Mouse (Mus musculus): ENCODE data around the gene Slc7a8. TPM values are rescaled to one million over a fixed set of nuclear protein-coding genes. Genes with fewer than 3 reads are reported as not detected.
A peak's percentile ranks its signal among the peaks of the same experiment; 100 is the strongest.

The Slc7a8 gene
- total RNA-seq (2012; rRNA removed): 0.36 and 0.48 TPM in 2 replicates

GRCm38 (mm10) chr14:54781610-54782365 lies at the start of gene Slc7a8:
Slc7a8 (minus strand) TSS chr14:54781946.
- peak within 1 kb of the TSS; percentile 53; the same call in 1 of the 2 replicates for H3K9ac ChIP-seq (ENCODE audit: insufficient read depth, low read depth, low read length, poor library complexity, severe bottlenecking)
- no peaks in the 10 kb centered on the region for H3K36me3 ChIP-seq (ENCODE audit: control insufficient read depth, insufficient read depth, low read length, poor library complexity, severe bottlenecking)
- H3K4me1 ChIP-seq (ENCODE audit: control insufficient read depth in 2 of 2, insufficient read depth in 2 of 2, low read length in 2 of 2, poor library complexity in 1 of 2): no peaks in the 10 kb centered on the region; a peak in 1 of 4 replicates
- H3K4me3 ChIP-seq (ENCODE audit: insufficient read depth in 1 of 2, low read depth in 1 of 2, low read length in 2 of 2, poor library complexity in 1 of 2, severe bottlenecking in 1 of 2): peak within 1 kb of the TSS; percentile 71 to 73
- in situ Hi-C loops (cut with MboI; ENCODE audit: low sequenced_read_pairs in 2 of 2, unreplicated experiment in 2 of 2): loop anchor here (5.0 to 10.0 kb wide), 2 partner anchors 64 to 67 kb away; partner anchors contain the start of gene Cebpe (in 1 of the 2)
- H3K27ac ChIP-seq (ENCODE audit: insufficient read depth, low read depth, low read length, poor library complexity, severe bottlenecking): no peak within 1 kb of the TSS
- H3K9me3 ChIP-seq (ENCODE audit: control insufficient read depth, insufficient read depth, low read depth, low read length): no peaks in the 10 kb centered on the region
- TF ChIP-seq ZC3H11A (IDR thresholded peaks at IDR 0.05; ENCODE audit: borderline replicate concordance, low read depth, low read length): no peak
- TF ChIP-seq MAFK (IDR thresholded peaks at IDR 0.05; ENCODE audit: insufficient read depth, low read depth, low read length): no peak
- no peak for TF ChIP-seq CHD2 (IDR thresholded peaks at IDR 0.05; ENCODE audit: low read depth, low read length)
- no peak for DNase-seq (ENCODE audit: low read depth, low spot score)

- H3K9ac ChIP-seq (ENCODE audit: insufficient read depth, low read depth, low read length, poor library complexity, severe bottlenecking): no peak overlapping the region
- DNase-seq (ENCODE audit: low read depth, low spot score): no peak
- H3K4me1 ChIP-seq (ENCODE audit: control insufficient read depth in 2 of 2, insufficient read depth in 2 of 2, low read length in 2 of 2, poor library complexity in 1 of 2): no peaks in the 10 kb centered on the region
- no peaks in the 10 kb centered on the region for H3K9me3 ChIP-seq (ENCODE audit: control insufficient read depth, insufficient read depth, low read depth, low read length)
- TF ChIP-seq ZNF384 (IDR thresholded peaks at IDR 0.05; ENCODE audit: low read depth, low read length) (no peak), HCFC1 (IDR thresholded peaks at IDR 0.05; ENCODE audit: borderline replicate concordance, insufficient read depth, low read length) (no peak), ZC3H11A (IDR thresholded peaks at IDR 0.05; ENCODE audit: borderline replicate concordance, low read depth, low read length) (no peak), CHD2 (IDR thresholded peaks at IDR 0.05; ENCODE audit: low read depth, low read length) (no peak), MAFK (IDR thresholded peaks at IDR 0.05; ENCODE audit: insufficient read depth, low read depth, low read length) (no peak)
- in situ Hi-C loops (cut with MboI; ENCODE audit: low sequenced_read_pairs in 2 of 2, unreplicated experiment in 2 of 2): no loop called here
- no peak overlapping the region for H3K4me3 ChIP-seq (ENCODE audit: insufficient read depth in 1 of 2, low read depth in 1 of 2, low read length in 2 of 2, poor library complexity in 1 of 2, severe bottlenecking in 1 of 2)
- no peak overlapping the region for H3K27ac ChIP-seq (ENCODE audit: insufficient read depth, low read depth, low read length, poor library complexity, severe bottlenecking)
- no peaks in the 10 kb centered on the region for H3K36me3 ChIP-seq (ENCODE audit: control insufficient read depth, insufficient read depth, low read length, poor library complexity, severe bottlenecking)
Observed at GRCm38 (mm10) chr14:54823716-54824115, 42.0 kb upstream of the Slc7a8 start.

GRCm38 (mm10) chr14:54822301-54822700 lies 40.6 kb upstream of the Slc7a8 start:
- in situ Hi-C loops (cut with MboI; ENCODE audit: low sequenced_read_pairs in 2 of 2, unreplicated experiment in 2 of 2): no loop called here
- H3K9ac ChIP-seq (ENCODE audit: insufficient read depth, low read depth, low read length, poor library complexity, severe bottlenecking): no peak overlapping the region
- TF ChIP-seq MAFK (IDR thresholded peaks at IDR 0.05; ENCODE audit: insufficient read depth, low read depth, low read length) (no peak), ZNF384 (IDR thresholded peaks at IDR 0.05; ENCODE audit: low read depth, low read length) (no peak), HCFC1 (IDR thresholded peaks at IDR 0.05; ENCODE audit: borderline replicate concordance, insufficient read depth, low read length) (no peak), ZC3H11A (IDR thresholded peaks at IDR 0.05; ENCODE audit: borderline replicate concordance, low read depth, low read length) (no peak)
- H3K27ac ChIP-seq (ENCODE audit: insufficient read depth, low read depth, low read length, poor library complexity, severe bottlenecking): no peak overlapping the region
- no peaks in the 10 kb centered on the region for H3K4me1 ChIP-seq (ENCODE audit: control insufficient read depth in 2 of 2, insufficient read depth in 2 of 2, low read length in 2 of 2, poor library complexity in 1 of 2)
- DNase-seq (ENCODE audit: low read depth, low spot score): no peak
- H3K36me3 ChIP-seq (ENCODE audit: control insufficient read depth, insufficient read depth, low read length, poor library complexity, severe bottlenecking): no peaks in the 10 kb centered on the region
- no peak overlapping the region for H3K4me3 ChIP-seq (ENCODE audit: insufficient read depth in 1 of 2, low read depth in 1 of 2, low read length in 2 of 2, poor library complexity in 1 of 2, severe bottlenecking in 1 of 2)
- no peaks in the 10 kb centered on the region for H3K9me3 ChIP-seq (ENCODE audit: control insufficient read depth, insufficient read depth, low read depth, low read length)

GRCm38 (mm10) chr14:54817791-54818190 lies 36.0 kb upstream of the Slc7a8 start:
- Histone ChIP-seq H3K4me1 (ENCODE audit: control insufficient read depth in 2 of 2, insufficient read depth in 2 of 2, low read length in 2 of 2, poor library complexity in 1 of 2) (no peaks in the 10 kb centered on the region), H3K4me3 (ENCODE audit: insufficient read depth in 1 of 2, low read depth in 1 of 2, low read length in 2 of 2, poor library complexity in 1 of 2, severe bottlenecking in 1 of 2) (no peak overlapping the region), H3K9ac (ENCODE audit: insufficient read depth, low read depth, low read length, poor library complexity, severe bottlenecking) (no peak overlapping the region), H3K36me3 (ENCODE audit: control insufficient read depth, insufficient read depth, low read length, poor library complexity, severe bottlenecking) (no peaks in the 10 kb centered on the region), H3K9me3 (ENCODE audit: control insufficient read depth, insufficient read depth, low read depth, low read length) (no peaks in the 10 kb centered on the region), H3K27ac (ENCODE audit: insufficient read depth, low read depth, low read length, poor library complexity, severe bottlenecking) (no peak overlapping the region)
- TF ChIP-seq HCFC1 (IDR thresholded peaks at IDR 0.05; ENCODE audit: borderline replicate concordance, insufficient read depth, low read length): no peak
- no peak for TF ChIP-seq CHD2 (IDR thresholded peaks at IDR 0.05; ENCODE audit: low read depth, low read length)
- TF ChIP-seq MAFK (IDR thresholded peaks at IDR 0.05; ENCODE audit: insufficient read depth, low read depth, low read length): no peak
- no peak for TF ChIP-seq ZNF384 (IDR thresholded peaks at IDR 0.05; ENCODE audit: low read depth, low read length)
- TF ChIP-seq ZC3H11A (IDR thresholded peaks at IDR 0.05; ENCODE audit: borderline replicate concordance, low read depth, low read length): no peak
- peak; percentile 20 for DNase-seq (ENCODE audit: low read depth, low spot score)
- in situ Hi-C loops (cut with MboI; ENCODE audit: low sequenced_read_pairs in 2 of 2, unreplicated experiment in 2 of 2): no loop called here

All from ES-E14 (cell line).